Comparison of ENCODE assay signal across 8 mouse cellular contexts in genomic region chr13:23426335-23426734, GRCm38 (mm10). TPM values are rescaled to one million over a fixed set of nuclear protein-coding genes. Genes with fewer than 3 reads are reported as not detected.
A peak's percentile ranks its signal among the peaks of the same experiment; 100 is the strongest.
DNase-seq lines count a peak whose midpoint lies in the region; ATAC-seq lines count a peak whose summit lies in the region.

No protein-coding gene starts in this region.

- no peak for ATAC-seq in cerebellum, adult (ENCODE audit: insufficient number of reproducible peaks, low FRiP score, low TSS enrichment)
- ATAC-seq in liver, embryonic 16.5 days (ENCODE audit: low read depth): no peak

- no peaks in the 10 kb centered on the region for H3K9me3 ChIP-seq in liver, embryonic 16.5 days (replicated peaks; ENCODE audit: control insufficient read depth, low read length)

- 9% methylated on average over 8 of the region's 8 CpGs for WGBS in liver, embryonic 16.5 days (ENCODE audit: insufficient replicate concordance)

- DNase-seq in cerebellum, postnatal 14 days: peak; percentile 48 to 70
- DNase-seq in lung, postnatal 10 days: peak; percentile 40
- no peak for DNase-seq in lung, postnatal 25 days (ENCODE audit: low spot score)
- DNase-seq in c-Kit-positive CD71-positive TER-119-positive erythroid progenitor cells, embryonic 14.5 days (ENCODE audit: low spot score): peak; percentile 86
- DNase-seq in natural killer cell, adult 2 months (ENCODE audit: low spot score in 2 of 2): no peak
- no peak for DNase-seq in urinary bladder, postnatal 10 days (ENCODE audit: low spot score)

- no peak overlapping the region for H3K9ac ChIP-seq in liver, embryonic 16.5 days (ENCODE audit: low read depth, low read length)

- H3K4me3 ChIP-seq in liver, embryonic 16.5 days (ENCODE audit: low read depth, low read length): no peak overlapping the region

- no peaks in the 10 kb centered on the region for H3K36me3 ChIP-seq in liver, embryonic 16.5 days (ENCODE audit: control insufficient read depth, insufficient read depth)

- peak overlapping the region; percentile 83 for H3K4me2 ChIP-seq in liver, embryonic 16.5 days (ENCODE audit: low read depth, low read length)

- H3K4me1 ChIP-seq in liver, embryonic 16.5 days (ENCODE audit: control insufficient read depth, low read depth, low read length): peaks cover 38% of the 10 kb centered on the region

- no peak overlapping the region for H3K27ac ChIP-seq in liver, embryonic 16.5 days (ENCODE audit: low read length)

- no peaks in the 10 kb centered on the region for H3K27me3 ChIP-seq in liver, embryonic 16.5 days (ENCODE audit: control insufficient read depth, insufficient read depth, low read depth, low read length)

RNA-seq across cellular contexts. Expression of gene Abt1, which starts 2.7 kb away (rescaled TPM):
- 4.5 TPM in 2 replicates for polyA plus RNA-seq in liver, embryonic 16.5 days (2015; fragmentation: Nextera tagmentation; extraction: Ambion mirVana)

RNA-seq across cellular contexts. Expression of gene Btn1a1, which starts 39.4 kb away (rescaled TPM):
- polyA plus RNA-seq in liver, embryonic 16.5 days (2015; fragmentation: Nextera tagmentation; extraction: Ambion mirVana): 1.9 and 2.0 TPM in 2 replicates

RNA-seq across cellular contexts. Expression of gene Zfp322a, which starts 57.3 kb away (rescaled TPM):
- 12.0 and 13.1 TPM in 2 replicates for polyA plus RNA-seq in liver, embryonic 16.5 days (2015; fragmentation: Nextera tagmentation; extraction: Ambion mirVana)

Comparison
In these comparisons a context has a peak if more than half of its experiments do, and no peak if none do; other contexts are left out.
1. DNase-seq: peak in cerebellum, postnatal 14 days (2 of 2), lung, postnatal 10 days (single experiment) and c-Kit-positive CD71-positive TER-119-positive erythroid progenitor cells, embryonic 14.5 days (single experiment); none in lung, postnatal 25 days (single experiment), natural killer cell, adult 2 months (0 of 2) and urinary bladder, postnatal 10 days (single experiment).